Mouse (Mus musculus): ENCODE measurements around the gene Akr1cl. TPM values are rescaled to one million over a fixed set of nuclear protein-coding genes. Genes with fewer than 3 reads are reported as not detected.
"Not testable (repeated sequence)": the region's sequence is repeated elsewhere in the genome, so short reads cannot be mapped to it uniquely, and the experiment has no call there.

Gene Akr1cl
- under 1 TPM in 1 of 2 experiments, not detected in 1; 0.29 TPM for total RNA-seq (2021)
- long read RNA-seq, experiment 1: 0 reads
- long read RNA-seq, experiment 2: 0 reads

DNA sequence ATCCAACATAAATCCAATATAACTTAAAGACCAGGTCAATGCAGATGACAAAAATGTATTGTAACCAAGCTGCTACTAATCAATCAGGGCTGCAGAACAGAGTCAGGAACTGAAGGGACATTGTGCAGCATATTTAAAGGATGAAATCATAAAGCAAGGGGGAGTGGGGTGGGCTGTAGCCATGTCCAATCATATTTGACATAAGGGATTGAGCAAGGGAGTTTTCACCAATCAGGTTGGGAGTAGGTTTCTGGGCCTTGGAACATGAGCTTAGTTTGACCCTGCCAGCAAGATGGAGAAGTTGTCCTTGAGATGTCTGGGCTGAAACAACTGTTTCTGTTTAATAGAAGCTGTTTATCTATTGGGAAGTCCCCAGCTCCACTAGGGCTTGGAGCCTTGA lies at the start of gene Akr1cl:
TSS of gene Akr1cl (minus strand) at position 119 of the 400 bp plus-strand sequence.
- no peak for DNase-seq
- intact Hi-C loops (cut with DNase I): no loop called here

GRCm38 (mm10) chr1:65082188-65082587 lies 49.6 kb upstream of the Akr1cl start, which contains the start of gene Crygb:
Gene Crygb, minus strand, starts transcription at chr1:65082288.
- DNase-seq: no peak
- intact Hi-C loops (cut with DNase I): no loop called here

DNA sequence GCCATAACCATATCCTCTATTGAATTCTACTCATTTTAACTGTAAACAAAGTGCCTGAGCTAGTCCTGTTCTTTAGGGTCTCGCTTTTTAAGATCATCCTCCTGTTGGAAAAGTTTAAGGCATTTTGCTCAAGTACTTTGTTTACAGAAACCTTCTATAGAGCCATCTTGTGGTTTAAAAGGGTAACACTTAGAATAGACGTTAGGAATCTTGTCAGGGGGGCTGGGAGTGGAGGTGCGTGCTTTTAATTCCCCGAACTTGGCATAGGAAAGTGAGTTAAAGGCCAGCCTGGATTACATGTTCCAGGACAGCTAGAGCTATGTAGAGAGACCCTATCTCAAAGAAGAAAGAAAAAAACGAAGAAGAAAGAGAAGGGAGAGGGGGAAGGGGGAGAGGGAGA lies 43.0 kb upstream of the Akr1cl start:
- intact Hi-C loops (cut with DNase I): no loop called here
- no peak for DNase-seq

GRCm38 (mm10) chr1:65073589-65073988 lies 41.0 kb upstream of the Akr1cl start, which contains the start of gene Crygc:
Gene Crygc, minus strand, starts transcription at chr1:65073689.
- no peak for DNase-seq
- intact Hi-C loops (cut with DNase I): no loop called here

DNA sequence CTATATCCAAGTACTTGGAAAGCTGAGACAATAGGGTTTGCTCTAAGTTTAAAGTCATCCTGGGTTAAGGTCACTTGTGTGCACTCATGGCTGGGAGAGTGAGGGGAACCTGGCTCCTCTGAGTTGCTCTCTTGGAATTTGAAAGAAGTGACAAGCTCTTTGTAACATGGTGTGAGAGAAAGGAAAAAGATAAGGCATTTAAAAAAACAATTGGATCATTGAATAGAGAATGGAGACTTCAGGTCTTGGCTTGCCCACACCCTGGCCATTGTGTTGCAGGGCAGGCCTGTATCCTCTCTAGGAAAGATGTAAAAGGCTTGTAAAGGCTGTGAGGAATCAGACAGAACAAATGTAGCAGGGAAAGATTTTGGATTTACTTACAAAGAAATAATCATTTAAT lies 35.3 kb upstream of the Akr1cl start:
- no peak for DNase-seq
- intact Hi-C loops (cut with DNase I): no loop called here

DNA sequence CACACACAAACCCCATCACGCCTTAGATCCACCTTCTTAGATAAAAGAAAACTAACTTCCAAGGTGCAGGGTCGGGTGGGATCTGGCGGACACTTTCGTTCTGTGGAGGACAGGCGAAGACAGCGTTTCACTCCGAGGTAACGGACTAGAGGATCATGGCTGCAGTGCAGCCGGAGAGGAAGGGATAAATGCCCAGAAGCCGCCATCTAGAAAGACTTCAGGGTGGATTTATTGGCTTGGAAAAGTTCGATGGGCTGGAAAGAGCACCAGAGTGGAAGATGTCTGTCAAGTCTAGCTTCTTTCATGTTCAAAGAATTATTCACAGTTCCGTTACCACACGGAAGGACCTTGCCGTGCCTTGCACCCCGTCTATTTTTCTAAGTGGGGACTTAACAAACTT lies 31.6 kb upstream of the Akr1cl start:
- DNase-seq: no peak
- intact Hi-C loops (cut with DNase I): no loop called here

GRCm38 (mm10) chr1:65063352-65063751 lies 30.8 kb upstream of the Akr1cl start, which contains the start of gene Crygd:
Gene Crygd, minus strand, starts transcription at chr1:65063452.
- intact Hi-C loops (cut with DNase I): no loop called here
- DNase-seq: no peak

DNA sequence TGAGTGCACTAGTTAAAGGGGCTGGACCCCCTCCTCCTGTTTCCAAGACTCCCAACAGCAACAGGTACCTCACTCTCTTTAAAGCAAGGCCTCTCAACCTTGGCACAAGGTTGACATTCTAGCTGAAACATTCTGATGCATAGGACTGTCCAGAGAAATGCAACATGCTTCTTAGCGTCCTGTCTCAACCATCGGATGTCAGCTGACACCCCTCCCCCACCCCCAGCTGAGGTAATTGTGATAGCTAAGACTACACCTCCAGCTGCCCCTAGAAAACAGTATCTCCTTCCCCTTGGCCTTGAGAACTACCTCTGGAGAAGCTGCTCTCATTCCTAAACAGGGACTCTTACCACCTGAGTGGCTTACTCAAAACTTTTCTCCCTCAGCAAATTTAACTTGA lies 19.6 kb upstream of the Akr1cl start:
- intact Hi-C loops (cut with DNase I): no loop called here
- DNase-seq: no peak

DNA sequence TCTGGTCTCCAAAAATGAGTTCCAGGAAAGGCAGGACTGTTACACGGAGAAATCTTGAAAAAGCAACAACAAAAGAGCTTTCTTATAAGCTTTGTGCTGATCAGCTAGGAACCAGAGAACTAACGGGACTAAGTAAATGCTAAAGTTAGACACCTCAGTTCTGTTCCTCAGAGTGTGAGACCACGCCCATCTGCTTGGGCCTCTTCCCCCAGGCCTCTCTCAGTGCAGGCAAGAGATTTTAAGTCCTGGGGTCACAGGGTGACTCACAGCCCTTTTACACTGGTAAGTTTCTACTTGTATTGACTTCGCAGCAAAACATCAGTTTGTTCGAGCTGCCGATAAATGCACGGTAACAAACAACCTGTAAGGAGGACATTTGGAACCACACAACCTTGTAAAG lies 19.1 kb upstream of the Akr1cl start:
- DNase-seq: no peak
- intact Hi-C loops (cut with DNase I): no loop called here

DNA sequence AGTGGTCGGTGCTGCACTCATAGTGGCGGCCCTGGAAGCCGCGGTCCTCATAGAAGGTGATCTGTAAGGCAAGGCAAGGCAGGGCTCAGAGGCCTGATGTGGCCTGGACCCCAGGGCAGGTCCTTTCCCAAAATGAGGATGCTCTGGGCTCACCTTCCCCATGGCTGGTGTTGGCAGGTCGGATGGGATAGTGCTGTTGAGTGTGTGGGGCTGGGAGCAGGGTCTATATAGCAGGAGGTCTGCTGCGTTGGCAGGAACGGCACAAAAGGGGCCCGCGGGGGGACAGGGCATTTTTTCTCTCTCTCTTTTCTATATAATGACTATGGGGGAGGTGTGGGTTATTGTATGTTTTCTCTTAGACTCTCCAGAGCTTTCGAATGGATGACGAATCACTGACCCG lies 18.4 kb upstream of the Akr1cl start, which contains the start of gene Cryge:
TSS of gene Cryge (minus strand) at position 198 of the 400 bp plus-strand sequence.
- DNase-seq; intact Hi-C loops (cut with DNase I): not testable (repeated sequence)

- intact Hi-C loops (cut with DNase I): loop anchor here (5.0 kb wide), 1 partner anchor 129 kb away; no protein-coding TSS in a partner anchor
- DNase-seq: peak in 1 of 2 experiments; percentile 11
Observed at GRCm38 (mm10) chr1:65048781-65049180, 16.2 kb upstream of the Akr1cl start.

DNA sequence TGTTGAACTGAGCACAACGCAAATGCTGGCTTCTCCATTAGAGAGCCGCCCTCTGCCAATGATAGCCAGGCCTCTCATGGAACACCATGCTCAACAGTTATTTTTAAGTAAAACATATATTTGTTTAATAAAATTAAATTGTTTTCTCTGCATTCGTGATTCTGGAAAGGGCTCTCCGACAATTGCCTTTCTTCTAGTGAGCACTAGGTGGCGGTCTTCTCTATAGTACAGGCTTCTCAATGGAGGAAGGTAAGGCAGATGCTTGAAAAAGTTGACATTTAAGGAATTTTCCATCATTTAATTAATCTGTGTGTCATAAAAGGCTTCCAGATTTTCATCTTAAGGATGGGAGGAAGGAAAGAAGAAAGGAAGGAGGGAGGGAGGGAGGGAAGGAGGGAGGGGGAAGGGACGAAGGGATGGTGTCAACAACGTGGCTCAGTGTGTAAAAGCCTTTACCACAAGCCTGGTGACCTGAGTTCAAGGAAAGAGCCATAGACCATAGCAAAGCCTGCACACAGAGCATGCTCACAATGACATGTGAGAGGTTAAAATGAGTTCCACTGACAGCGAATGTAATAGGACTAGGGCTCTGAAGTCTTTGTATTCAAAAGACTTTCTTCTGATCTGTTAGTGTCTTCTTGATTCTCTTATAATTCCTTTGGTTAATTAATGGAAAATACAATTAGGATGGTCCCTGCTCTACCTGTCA lies 14.0 kb upstream of the Akr1cl start:
- intact Hi-C loops (cut with DNase I): loop anchor here (5.0 kb wide), 1 partner anchor 131 kb away; no protein-coding TSS in a partner anchor
- DNase-seq: peak; percentile 4 to 41

DNA sequence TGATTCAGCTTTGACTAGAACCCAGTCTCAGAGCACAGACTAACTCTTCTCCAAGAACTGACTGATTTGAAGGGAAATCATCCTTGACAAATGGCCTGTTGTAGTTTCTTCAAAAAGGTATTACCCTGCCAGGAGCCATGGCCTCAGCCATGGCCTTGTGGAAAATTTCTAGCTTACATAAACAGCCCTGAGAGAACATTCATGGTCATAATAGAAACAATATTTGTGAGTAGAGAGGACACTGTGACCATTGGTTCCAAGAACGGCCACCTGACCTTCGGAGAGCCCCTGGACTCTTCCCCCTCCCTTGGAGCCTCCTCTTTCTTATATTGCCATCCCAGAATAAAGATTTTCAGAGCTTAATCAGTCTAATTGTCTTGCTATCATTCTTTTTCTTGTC lies 10.9 kb upstream of the Akr1cl start:
- intact Hi-C loops (cut with DNase I): no loop called here
- DNase-seq: no peak

DNA sequence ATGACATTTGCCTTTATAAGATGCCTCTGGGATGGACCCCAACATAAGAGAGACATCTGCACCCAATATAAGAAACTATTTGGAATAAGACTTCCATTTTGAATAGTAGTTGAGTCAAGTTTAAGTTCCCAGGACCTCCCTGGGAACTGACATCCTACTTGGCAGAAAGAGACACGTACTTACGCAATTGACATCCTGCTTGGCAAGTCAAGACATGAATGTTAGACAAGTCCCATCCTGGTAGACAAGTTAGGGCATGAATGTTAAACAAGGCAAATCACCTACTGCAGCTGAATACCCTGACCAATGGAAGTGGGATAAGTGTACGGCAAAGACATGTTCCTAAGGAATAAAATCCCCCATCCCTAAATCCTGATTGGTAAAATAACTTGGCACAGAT lies 9.3 kb upstream of the Akr1cl start:
- DNase-seq: no peak
- intact Hi-C loops (cut with DNase I): no loop called here

DNA sequence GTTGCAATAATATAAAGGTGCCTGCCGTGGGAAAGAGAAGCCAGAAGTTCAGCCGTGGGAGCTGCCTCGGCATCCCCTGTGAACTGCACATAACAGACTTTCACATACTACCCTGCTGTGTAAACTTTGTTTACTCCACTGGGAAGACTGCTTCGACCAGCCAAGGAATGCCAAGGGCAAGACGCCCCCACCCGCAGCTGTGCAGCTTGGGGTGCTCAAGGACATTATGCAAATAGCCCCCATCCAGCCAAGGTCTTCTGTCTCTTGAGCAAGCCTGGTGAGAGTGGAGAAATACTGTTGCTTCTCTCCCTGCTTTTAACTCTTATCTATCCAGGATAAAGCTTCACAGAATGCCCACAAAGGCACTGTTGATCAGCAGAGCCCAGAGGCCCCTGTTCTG lies 8.2 kb upstream of the Akr1cl start:
- no peak for DNase-seq
- intact Hi-C loops (cut with DNase I): no loop called here

DNA sequence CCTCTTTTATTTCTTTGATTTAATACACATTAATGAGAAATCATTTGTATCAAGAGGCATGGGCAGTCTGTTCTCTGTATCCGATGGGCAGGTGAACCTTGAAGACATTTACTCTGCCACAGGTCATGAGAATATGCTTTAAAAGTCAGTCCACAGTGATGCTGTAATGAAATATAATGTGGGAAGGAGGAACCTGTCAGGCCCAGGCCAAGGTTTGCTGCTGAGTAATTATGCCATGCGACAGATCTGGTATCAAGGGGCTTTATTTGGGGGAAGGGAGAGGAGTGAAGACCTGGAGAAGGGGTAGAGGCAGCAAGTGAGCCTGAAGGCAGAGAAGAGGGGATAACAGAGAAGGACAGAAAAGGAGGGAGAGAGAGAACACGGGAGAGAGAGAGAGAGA lies 7.1 kb upstream of the Akr1cl start:
- no peak for DNase-seq
- intact Hi-C loops (cut with DNase I): no loop called here

DNA sequence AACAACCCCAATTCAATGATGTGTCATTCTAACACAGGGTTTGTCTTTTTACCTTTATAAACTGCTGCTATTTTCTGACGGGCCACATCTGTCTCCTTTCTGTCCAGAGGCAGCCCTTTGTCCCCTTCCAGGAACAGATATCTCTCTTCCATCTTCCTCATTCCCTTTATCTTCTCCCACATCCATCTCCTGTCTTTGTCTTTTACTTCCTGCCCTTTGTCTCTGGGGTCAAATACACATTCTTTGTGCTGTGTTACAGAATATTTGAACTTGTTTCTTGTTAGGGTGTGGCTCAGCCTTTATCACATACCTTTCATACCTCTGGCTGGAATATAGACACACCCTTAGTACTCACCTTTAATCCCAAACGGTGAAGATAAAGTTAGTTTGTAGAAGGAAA lies 5.0 kb upstream of the Akr1cl start:
- DNase-seq: no peak
- intact Hi-C loops (cut with DNase I): no loop called here

- intact Hi-C loops (cut with DNase I): no loop called here
- DNase-seq: no peak
Observed at GRCm38 (mm10) chr1:65035513-65035912, 3.0 kb upstream of the Akr1cl start.

- DNase-seq: no peak
- intact Hi-C loops (cut with DNase I): no loop called here
Observed at GRCm38 (mm10) chr1:65028206-65028605, 4.4 kb downstream of the Akr1cl start.

GRCm38 (mm10) chr1:65012726-65013125 lies 19.8 kb downstream of the Akr1cl start:
- DNase-seq: no peak
- intact Hi-C loops (cut with DNase I): loop anchor here (5.0 kb wide), 1 partner anchor 395 kb away; the partner anchor contains the start of gene Mettl21a

- DNase-seq: peak; percentile 35 to 76
- intact Hi-C loops (cut with DNase I): loop anchor here (1.0 to 5.0 kb wide), 2 partner anchors 293 to 393 kb away; partner anchors contain the start of gene Mettl21a
Observed at GRCm38 (mm10) chr1:65010153-65010552, 22.4 kb downstream of the Akr1cl start.

GRCm38 (mm10) chr1:65005575-65005974 lies 27.0 kb downstream of the Akr1cl start:
- intact Hi-C loops (cut with DNase I): loop anchor here (5.0 kb wide), 1 partner anchor 1348 kb away; no protein-coding TSS in a partner anchor
- no peak for DNase-seq

Data from heart, postnatal 14 days (tissue).